Mouse (Mus musculus): Measurements from ENCODE around the gene Znhit1. TPM values are rescaled to one million over a fixed set of nuclear protein-coding genes. Genes with fewer than 3 reads are reported as not detected.

Znhit1 gene
- polyA plus RNA-seq, 1 experiment = 88.2 TPM

Other genes with a start within 250 kb of the Znhit1 start
- 11.3 and 11.6 TPM in 2 replicates for gene Col26a1, start 104.8 kb downstream of the Znhit1 start, polyA plus RNA-seq (2012; rRNA removed)
- 77.4 and 82.5 TPM in 2 replicates for gene Ift22, start 79.9 kb downstream of the Znhit1 start, polyA plus RNA-seq (2012; rRNA removed)
- gene Fis1, start 34.7 kb downstream of the Znhit1 start, polyA plus RNA-seq (2012; rRNA removed) = 394 and 432 TPM in 2 replicates
- gene Cldn15, start 21.4 kb downstream of the Znhit1 start, polyA plus RNA-seq (2012; rRNA removed) = 0.12 and 0.21 TPM in 2 replicates
- 36.3 and 39.0 TPM in 2 replicates for gene Plod3, start 1.0 kb downstream of the Znhit1 start, polyA plus RNA-seq (2012; rRNA removed)
- gene Vgf, start 38.4 kb upstream of the Znhit1 start, polyA plus RNA-seq (2012; rRNA removed) = 123 and 132 TPM in 2 replicates
- 263 and 311 TPM in 2 replicates for gene Ap1s1, start 58.1 kb upstream of the Znhit1 start, polyA plus RNA-seq (2012; rRNA removed)
- 1.9 and 2.5 TPM in 2 replicates for gene Serpine1, start 84.2 kb upstream of the Znhit1 start, polyA plus RNA-seq (2012; rRNA removed)
- gene Trim56, start 128.2 kb upstream of the Znhit1 start, polyA plus RNA-seq (2012; rRNA removed) = 2.0 and 2.3 TPM in 2 replicates
- gene Muc3, start 161.3 kb upstream of the Znhit1 start, polyA plus RNA-seq (2012; rRNA removed) = 0.16 TPM in 1 of 2 replicates, not detected in the other
- gene Muc3a, start 224.4 kb upstream of the Znhit1 start, polyA plus RNA-seq (2012; rRNA removed) = 28.3 and 33.2 TPM in 2 replicates

Measured in frontal cortex, adult 2 months (tissue).